Mouse (Mus musculus): ENCODE results near the gene Cdc37. TPM values are rescaled to one million over a fixed set of nuclear protein-coding genes. Genes with fewer than 3 reads are reported as not detected.

Gene Cdc37
- polyA plus RNA-seq, 1 experiment from 2014 or later, result 213 TPM

DNA sequence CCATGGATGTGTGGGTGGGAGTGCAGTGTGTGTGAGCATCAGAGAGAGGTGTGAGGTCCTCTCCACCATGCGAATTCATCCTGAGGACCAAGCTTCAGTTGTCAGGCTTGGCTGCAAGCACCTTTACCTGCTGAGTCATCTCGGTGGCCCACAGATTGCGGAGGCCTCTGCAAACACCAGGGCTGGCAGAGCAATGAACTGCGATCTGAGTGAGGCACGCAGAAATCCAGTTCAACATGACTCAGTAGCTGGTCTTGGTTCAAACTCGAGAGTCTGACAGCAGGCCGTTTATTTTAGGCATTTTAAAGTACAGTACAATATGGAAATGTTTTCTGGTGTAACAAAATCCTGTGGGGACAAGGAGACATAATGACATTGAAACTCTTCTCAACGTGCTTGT, 52.0 kb downstream of the Cdc37 start:
- Histone ChIP-seq H3K9me3 (ENCODE audit: control insufficient read depth, low read length) (no peaks in the 10 kb centered on the region), H3K9ac (replicated peaks; ENCODE audit: low read depth, low read length) (no peak overlapping the region), H3K36me3 (ENCODE audit: control insufficient read depth, insufficient read depth) (no peaks in the 10 kb centered on the region), H3K4me1 (replicated peaks; ENCODE audit: control insufficient read depth, insufficient read depth, low read length) (no peaks in the 10 kb centered on the region), H3K4me3 (replicated peaks; ENCODE audit: low read length) (no peak overlapping the region), H3K4me2 (ENCODE audit: low read length) (no peak overlapping the region), H3K27ac (ENCODE audit: low read length) (no peak overlapping the region), H3K27me3 (replicated peaks; ENCODE audit: control insufficient read depth, insufficient read depth, low read length) (no peaks in the 10 kb centered on the region)
- WGBS, result 88% methylated on average over 8 of the region's 8 CpGs
- no peak for ATAC-seq

DNA sequence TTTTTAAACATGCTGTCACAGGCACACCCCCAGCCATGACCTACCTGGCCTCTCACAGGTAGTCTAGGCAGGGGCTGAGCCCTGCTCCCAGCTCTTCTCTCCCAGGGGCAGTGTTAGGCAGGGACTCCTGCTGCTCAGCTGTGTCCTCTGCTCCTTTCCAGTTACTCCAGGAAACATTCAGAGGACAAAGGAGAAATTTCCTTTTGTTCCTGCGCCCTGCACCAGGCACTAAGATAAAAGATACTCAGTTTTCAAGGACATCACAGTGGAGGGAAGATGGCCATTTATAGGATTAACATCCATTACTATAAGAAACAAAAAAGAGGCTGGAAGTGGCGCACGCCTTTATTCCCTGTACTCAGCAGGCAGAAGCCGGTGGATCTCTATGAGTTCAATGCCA, 53.8 kb downstream of the Cdc37 start:
- Histone ChIP-seq H3K27ac (ENCODE audit: low read length) (no peak overlapping the region), H3K4me3 (replicated peaks; ENCODE audit: low read length) (no peak overlapping the region), H3K27me3 (replicated peaks; ENCODE audit: control insufficient read depth, insufficient read depth, low read length) (no peaks in the 10 kb centered on the region), H3K36me3 (ENCODE audit: control insufficient read depth, insufficient read depth) (no peaks in the 10 kb centered on the region), H3K9ac (replicated peaks; ENCODE audit: low read depth, low read length) (no peak overlapping the region), H3K4me1 (replicated peaks; ENCODE audit: control insufficient read depth, insufficient read depth, low read length) (peaks cover 6% of the 10 kb centered on the region), H3K4me2 (ENCODE audit: low read length) (no peak overlapping the region), H3K9me3 (ENCODE audit: control insufficient read depth, low read length) (no peaks in the 10 kb centered on the region)
- 62% methylated on average over 4 of the region's 4 CpGs for WGBS
- no peak for ATAC-seq

DNA sequence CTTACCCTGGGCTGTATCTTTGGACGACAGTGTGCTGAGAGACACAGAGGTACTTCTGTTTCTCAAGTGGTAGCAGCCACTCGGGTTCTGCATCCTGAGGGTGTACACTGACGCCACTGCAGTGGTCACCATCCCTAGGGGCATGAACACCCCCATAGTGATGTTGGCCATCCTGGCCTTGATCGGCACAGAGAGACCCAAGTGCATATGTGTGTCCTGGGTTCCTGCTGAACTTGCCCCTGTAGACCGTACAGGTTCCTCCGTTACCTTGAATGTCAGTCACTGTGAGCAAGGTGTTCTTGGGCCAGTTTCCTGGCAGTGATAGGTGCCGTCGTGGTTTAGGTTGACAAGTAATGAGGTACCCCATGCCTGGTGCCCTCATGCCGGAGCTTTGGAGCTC, 56.4 kb downstream of the Cdc37 start:
- H3K36me3 ChIP-seq (ENCODE audit: control insufficient read depth, insufficient read depth), result peaks cover 10% of the 10 kb centered on the region
- H3K9me3 ChIP-seq (ENCODE audit: control insufficient read depth, low read length), result no peaks in the 10 kb centered on the region
- no peak overlapping the region for H3K4me3 ChIP-seq (replicated peaks; ENCODE audit: low read length)
- no peaks in the 10 kb centered on the region for H3K27me3 ChIP-seq (replicated peaks; ENCODE audit: control insufficient read depth, insufficient read depth, low read length)
- no peak overlapping the region for H3K27ac ChIP-seq (ENCODE audit: low read length)
- H3K9ac ChIP-seq (replicated peaks; ENCODE audit: low read depth, low read length), result no peak overlapping the region
- peaks cover 20% of the 10 kb centered on the region for H3K4me1 ChIP-seq (replicated peaks; ENCODE audit: control insufficient read depth, insufficient read depth, low read length)
- WGBS, result 95% methylated on average over 9 of the region's 9 CpGs
- no peak overlapping the region for H3K4me2 ChIP-seq (ENCODE audit: low read length)
- ATAC-seq, result no peak

DNA sequence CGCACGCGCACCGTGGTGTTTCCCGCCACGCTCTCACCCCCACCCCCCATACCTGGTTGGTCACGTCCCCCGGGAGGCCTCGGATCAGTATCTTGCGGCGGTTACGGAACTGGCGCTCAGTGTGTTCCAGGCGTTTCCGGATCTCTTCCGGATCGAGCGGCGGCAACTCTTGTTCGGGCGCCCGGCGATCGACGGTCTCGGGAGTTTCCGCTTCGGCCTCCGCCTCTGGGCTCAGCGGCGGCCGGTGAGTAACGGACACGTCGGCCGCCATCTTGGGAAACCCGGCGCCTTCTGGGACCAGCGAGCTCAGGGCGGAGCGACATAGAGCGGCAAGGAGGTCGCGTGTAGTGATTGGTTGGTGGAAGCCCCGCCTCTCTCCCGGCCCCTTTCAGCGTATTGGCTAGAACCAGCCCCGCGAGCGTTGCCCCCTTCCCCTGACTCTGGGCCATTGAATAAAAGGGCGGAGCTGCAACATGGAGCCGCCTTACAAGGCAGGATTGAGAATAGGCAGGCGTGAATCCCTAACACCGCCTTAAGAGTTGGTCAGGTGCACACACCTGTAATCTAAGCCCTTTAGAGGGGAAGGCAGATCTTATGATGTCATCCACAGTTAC, 58.0 kb downstream of the Cdc37 start, which contains the start of the genes Gm38431 and Raver1:
Gene Gm38431 (minus strand): TSS at position 291 of the 614 bp plus-strand sequence.
Gene Raver1 (minus strand): TSS at position 302 of the 614 bp plus-strand sequence.
- Histone ChIP-seq H3K4me3 (replicated peaks; ENCODE audit: low read length) (peak within 1 kb of the TSS; percentile 80), H3K9ac (replicated peaks; ENCODE audit: low read depth, low read length) (peak within 1 kb of the TSS; percentile 81), H3K36me3 (ENCODE audit: control insufficient read depth, insufficient read depth) (peaks cover 21% of the 10 kb centered on the region), H3K4me1 (replicated peaks; ENCODE audit: control insufficient read depth, insufficient read depth, low read length) (peaks cover 20% of the 10 kb centered on the region), H3K27me3 (replicated peaks; ENCODE audit: control insufficient read depth, insufficient read depth, low read length) (no peaks in the 10 kb centered on the region), H3K27ac (ENCODE audit: low read length) (peak within 1 kb of the TSS; percentile 87), H3K9me3 (ENCODE audit: control insufficient read depth, low read length) (no peaks in the 10 kb centered on the region), H3K4me2 (ENCODE audit: low read length) (peak within 1 kb of the TSS; percentile 85)
- under 1% methylated on average over 54 of the region's 54 CpGs for WGBS
- peak; percentile 100 for ATAC-seq

DNA sequence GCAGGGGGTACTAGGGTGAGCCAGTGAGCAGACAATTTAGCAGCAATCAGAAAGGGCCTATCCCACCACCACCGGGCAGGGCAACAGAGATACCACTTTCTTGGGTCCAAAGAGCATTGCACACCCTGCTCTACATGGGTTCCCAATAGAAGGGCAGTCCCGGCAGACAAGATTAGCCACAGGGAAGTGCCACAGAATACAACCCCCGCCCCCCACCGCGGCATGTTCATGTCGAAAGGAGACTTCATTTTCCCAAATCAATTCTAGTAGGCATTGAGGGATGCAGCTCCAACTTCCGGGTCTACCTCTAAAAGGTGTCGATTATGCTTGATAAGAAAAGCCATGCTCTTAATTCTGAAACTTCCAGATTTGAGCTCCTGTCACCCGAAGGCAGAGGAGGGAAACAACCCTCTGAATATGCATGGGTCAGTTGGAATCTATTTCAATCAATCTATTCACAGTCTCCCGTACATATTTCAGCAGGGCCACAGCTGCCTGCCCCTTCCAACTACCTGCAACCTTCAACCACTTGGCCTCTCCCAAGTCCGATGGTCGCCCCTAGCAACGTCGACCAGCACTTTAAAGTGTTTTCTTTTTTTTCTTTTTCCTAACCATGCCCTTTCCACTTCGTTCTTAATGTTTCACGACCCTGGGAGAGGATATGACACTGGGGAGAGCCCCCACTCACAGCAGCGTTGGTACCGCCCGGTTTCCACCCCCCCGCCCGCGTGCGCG, 58.6 kb downstream of the Cdc37 start:
- WGBS, result 3% methylated on average over 24 of the region's 24 CpGs
- Histone ChIP-seq H3K27me3 (replicated peaks; ENCODE audit: control insufficient read depth, insufficient read depth, low read length) (no peaks in the 10 kb centered on the region), H3K27ac (ENCODE audit: low read length) (peak overlapping the region; percentile 87), H3K4me3 (replicated peaks; ENCODE audit: low read length) (peak overlapping the region; percentile 80), H3K9me3 (ENCODE audit: control insufficient read depth, low read length) (no peaks in the 10 kb centered on the region), H3K4me2 (ENCODE audit: low read length) (peak overlapping the region; percentile 85), H3K9ac (replicated peaks; ENCODE audit: low read depth, low read length) (peak overlapping the region; percentile 81), H3K4me1 (replicated peaks; ENCODE audit: control insufficient read depth, insufficient read depth, low read length) (peaks cover 20% of the 10 kb centered on the region), H3K36me3 (ENCODE audit: control insufficient read depth, insufficient read depth) (peaks cover 23% of the 10 kb centered on the region)
- peak; percentile 6 for ATAC-seq

DNA sequence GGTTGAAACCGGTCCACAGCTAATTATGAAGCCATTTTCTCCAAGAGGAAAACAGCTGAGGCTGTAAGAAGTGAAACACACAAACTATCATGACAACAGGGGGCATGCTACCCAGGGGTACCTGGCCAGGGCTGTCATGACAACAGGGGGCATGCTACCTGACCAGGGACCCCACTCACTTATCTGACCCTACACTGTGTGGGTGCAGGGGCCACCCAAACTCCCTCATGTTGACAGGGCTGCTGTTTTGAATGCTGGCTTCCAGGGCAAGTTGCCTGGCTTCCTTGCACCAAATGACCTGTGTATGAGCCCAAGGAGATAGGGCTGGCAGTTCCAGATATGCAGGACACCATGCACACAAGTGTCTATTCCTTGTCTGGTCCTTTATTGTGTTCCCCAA, 59.2 kb downstream of the Cdc37 start:
- peak overlapping the region; percentile 80 for H3K4me3 ChIP-seq (replicated peaks; ENCODE audit: low read length)
- no peaks in the 10 kb centered on the region for H3K9me3 ChIP-seq (ENCODE audit: control insufficient read depth, low read length)
- peaks cover 20% of the 10 kb centered on the region for H3K4me1 ChIP-seq (replicated peaks; ENCODE audit: control insufficient read depth, insufficient read depth, low read length)
- H3K27ac ChIP-seq (ENCODE audit: low read length), result no peak overlapping the region
- ATAC-seq, result no peak
- H3K27me3 ChIP-seq (replicated peaks; ENCODE audit: control insufficient read depth, insufficient read depth, low read length), result no peaks in the 10 kb centered on the region
- peak overlapping the region; percentile 81; the same call in 1 of the 2 replicates for H3K9ac ChIP-seq (replicated peaks; ENCODE audit: low read depth, low read length)
- WGBS, result 81% methylated on average over 1 of the region's 1 CpGs
- peak overlapping the region; percentile 85 for H3K4me2 ChIP-seq (ENCODE audit: low read length)
- H3K36me3 ChIP-seq (ENCODE audit: control insufficient read depth, insufficient read depth), result peaks cover 28% of the 10 kb centered on the region

DNA sequence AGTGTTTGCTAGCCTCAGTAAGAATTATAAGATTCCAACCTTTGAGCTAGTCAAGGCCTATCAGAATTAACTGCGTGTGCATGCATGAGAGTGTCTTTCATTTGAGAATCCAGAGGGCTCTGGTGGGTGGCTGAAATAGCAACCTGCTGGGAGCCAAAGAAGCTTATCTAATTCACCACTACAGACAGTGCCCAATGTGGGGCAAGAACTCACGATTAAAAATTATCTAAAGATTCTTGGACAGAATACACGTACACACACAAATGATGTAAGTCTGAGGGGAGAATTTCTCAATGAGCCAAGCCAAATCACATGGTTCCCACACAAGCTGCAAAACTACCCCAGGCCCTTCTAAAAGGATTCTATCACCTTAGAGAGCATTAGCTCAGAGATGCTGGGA, 66.5 kb downstream of the Cdc37 start:
- no peak overlapping the region for H3K4me2 ChIP-seq (ENCODE audit: low read length)
- H3K4me3 ChIP-seq (replicated peaks; ENCODE audit: low read length), result no peak overlapping the region
- H3K36me3 ChIP-seq (ENCODE audit: control insufficient read depth, insufficient read depth), result peaks cover 54% of the 10 kb centered on the region
- 90% methylated on average over 3 of the region's 3 CpGs for WGBS
- H3K9me3 ChIP-seq (ENCODE audit: control insufficient read depth, low read length), result no peaks in the 10 kb centered on the region
- H3K27me3 ChIP-seq (replicated peaks; ENCODE audit: control insufficient read depth, insufficient read depth, low read length), result no peaks in the 10 kb centered on the region
- H3K9ac ChIP-seq (replicated peaks; ENCODE audit: low read depth, low read length), result no peak overlapping the region
- no peak for ATAC-seq
- no peak overlapping the region for H3K27ac ChIP-seq (ENCODE audit: low read length)
- no peaks in the 10 kb centered on the region for H3K4me1 ChIP-seq (replicated peaks; ENCODE audit: control insufficient read depth, insufficient read depth, low read length)

Other genes starting within 250 kb of the Cdc37 start
- gene Dnmt1, start 190.1 kb downstream of the Cdc37 start, polyA plus RNA-seq (2015; fragmentation: Nextera tagmentation; extraction: Ambion mirVana), result 85.3 and 88.9 TPM in 2 replicates
- gene S1pr2, start 173.2 kb downstream of the Cdc37 start, polyA plus RNA-seq (2015; fragmentation: Nextera tagmentation; extraction: Ambion mirVana), result 7.5 and 7.7 TPM in 2 replicates
- 109 and 113 TPM in 2 replicates for gene Mrpl4, start 147.2 kb downstream of the Cdc37 start, polyA plus RNA-seq (2015; fragmentation: Nextera tagmentation; extraction: Ambion mirVana)
- gene Icam1, start 134.0 kb downstream of the Cdc37 start, polyA plus RNA-seq (2015; fragmentation: Nextera tagmentation; extraction: Ambion mirVana), result 3.3 and 4.5 TPM in 2 replicates
- not detected in 2 replicates for gene Icam4, start 120.6 kb downstream of the Cdc37 start, polyA plus RNA-seq (2015; fragmentation: Nextera tagmentation; extraction: Ambion mirVana)
- 2.3 and 2.4 TPM in 2 replicates for gene Icam5, start 117.9 kb downstream of the Cdc37 start, polyA plus RNA-seq (2015; fragmentation: Nextera tagmentation; extraction: Ambion mirVana)
- 0.25 and 1.7 TPM in 2 replicates for gene Zglp1, start 82.9 kb downstream of the Cdc37 start, polyA plus RNA-seq (2015; fragmentation: Nextera tagmentation; extraction: Ambion mirVana)
- gene Gm49373, start 76.9 kb downstream of the Cdc37 start, polyA plus RNA-seq (2015; fragmentation: Nextera tagmentation; extraction: Ambion mirVana), result 1.2 and 1.4 TPM in 2 replicates
- gene Fdx1l, start 76.4 kb downstream of the Cdc37 start, polyA plus RNA-seq (2015; fragmentation: Nextera tagmentation; extraction: Ambion mirVana), result 49.7 and 60.5 TPM in 2 replicates
- 1.6 and 1.9 TPM in 2 replicates for gene Gm38431, start 58.0 kb downstream of the Cdc37 start, polyA plus RNA-seq (2015; fragmentation: Nextera tagmentation; extraction: Ambion mirVana)
- gene Raver1, start 58.0 kb downstream of the Cdc37 start, polyA plus RNA-seq (2015; fragmentation: Nextera tagmentation; extraction: Ambion mirVana), result 37.4 and 38.8 TPM in 2 replicates
- gene Tyk2, start 18.7 kb downstream of the Cdc37 start, polyA plus RNA-seq (2015; fragmentation: Nextera tagmentation; extraction: Ambion mirVana), result 10.4 and 13.7 TPM in 2 replicates
- 24.9 and 32.0 TPM in 2 replicates for gene Pde4a, start 15.7 kb upstream of the Cdc37 start, polyA plus RNA-seq (2015; fragmentation: Nextera tagmentation; extraction: Ambion mirVana)
- 74.2 and 78.5 TPM in 2 replicates for gene Keap1, start 89.4 kb upstream of the Cdc37 start, polyA plus RNA-seq (2015; fragmentation: Nextera tagmentation; extraction: Ambion mirVana)
- gene S1pr5, start 98.5 kb upstream of the Cdc37 start, polyA plus RNA-seq (2015; fragmentation: Nextera tagmentation; extraction: Ambion mirVana), result 2.6 and 2.8 TPM in 2 replicates
- gene Atg4d, start 115.3 kb upstream of the Cdc37 start, polyA plus RNA-seq (2015; fragmentation: Nextera tagmentation; extraction: Ambion mirVana), result 47.6 and 51.8 TPM in 2 replicates
- 18.3 and 20.1 TPM in 2 replicates for gene Kri1, start 138.0 kb upstream of the Cdc37 start, polyA plus RNA-seq (2015; fragmentation: Nextera tagmentation; extraction: Ambion mirVana)
- 85.1 and 97.7 TPM in 2 replicates for gene Cdkn2d, start 141.4 kb upstream of the Cdc37 start, polyA plus RNA-seq (2015; fragmentation: Nextera tagmentation; extraction: Ambion mirVana)
- gene Ap1m2, start 162.4 kb upstream of the Cdc37 start, polyA plus RNA-seq (2015; fragmentation: Nextera tagmentation; extraction: Ambion mirVana), result 1.8 and 2.9 TPM in 2 replicates
- 86.2 and 88.7 TPM in 2 replicates for gene Slc44a2, start 170.7 kb upstream of the Cdc37 start, polyA plus RNA-seq (2015; fragmentation: Nextera tagmentation; extraction: Ambion mirVana)
- 309 and 325 TPM in 2 replicates for gene Ilf3, start 217.9 kb upstream of the Cdc37 start, polyA plus RNA-seq (2015; fragmentation: Nextera tagmentation; extraction: Ambion mirVana)

Data from forebrain, embryonic 16.5 days (tissue).